Mouse (Mus musculus): Measurements from ENCODE around the gene Stap1. TPM values are rescaled to one million over a fixed set of nuclear protein-coding genes. Genes with fewer than 3 reads are reported as not detected.

Stap1 gene
- total RNA-seq, 2 experiments from 2014 or later, result 0.19 TPM; not detected in 1

DNA sequence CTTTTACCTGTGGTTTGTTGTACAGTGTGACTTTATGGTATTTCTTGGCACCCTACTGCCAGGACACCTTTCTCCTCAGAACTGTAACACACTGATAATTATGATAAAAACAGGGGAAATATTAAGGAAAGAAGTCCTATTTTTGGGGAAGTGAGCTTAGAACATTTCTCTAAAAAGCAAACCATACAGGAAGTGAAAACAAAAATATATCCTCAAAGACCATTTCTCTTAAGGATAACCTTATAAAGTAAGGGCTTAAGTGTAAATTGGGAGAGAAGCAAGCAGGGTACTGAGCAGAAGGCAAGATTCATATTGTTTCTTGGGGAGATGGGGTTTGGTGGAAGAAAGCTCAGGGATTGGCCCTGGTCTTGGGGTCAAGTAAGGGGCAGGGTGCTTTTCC is 58.3 kb downstream of the Stap1 start:
- DNase-seq, result no peak

Other genes starting within 250 kb of the Stap1 start
- gene Cenpc1, start 6.2 kb upstream of the Stap1 start, total RNA-seq (2021), result 10 to 100 TPM; 16.6 to 19.0 TPM
- 1 to 10 TPM; 9.0 to 9.4 TPM for gene Uba6, start 101.1 kb downstream of the Stap1 start, total RNA-seq (2021)
- gene Gnrhr, start 126.2 kb downstream of the Stap1 start, total RNA-seq (2021), result not detected
- not detected for gene Tmprss11c, start 217.6 kb downstream of the Stap1 start, total RNA-seq (2021)

All from heart, postnatal 4 days (tissue).